Mouse (Mus musculus) forebrain, embryonic 11.5 days (tissue): ENCODE results near the gene Gm29582. TPM values are rescaled to one million over a fixed set of nuclear protein-coding genes. Genes with fewer than 3 reads are reported as not detected.
"Not testable (repeated sequence)": the region's sequence is repeated elsewhere in the genome, so short reads cannot be mapped to it uniquely, and the experiment has no call there.

Experiments
- ATAC-seq: fragments of 200-750 bp; cut with Nextera tagmentation; replicated peaks from 2 replicates; pipeline ENCODE4 v1.8.0; 2017; ENCODE audit warnings: moderate TSS enrichment; ENCODE audit not compliant: low FRiP score
- DNase-seq: peaks from one replicate; pipeline ENCODE4 v3.0.0-alpha.2; 2017; ENCODE audit warnings: low spot score
- H3K27ac ChIP-seq: fragments of 300-500 bp; sonication (generic); 2 replicates; pipeline ENCODE4 v1.5.1; 2014; ENCODE audit warnings: low read depth, low read length
- H3K27me3 ChIP-seq: fragments of 300-500 bp; sonication (generic); 2 replicates; pipeline ENCODE4 v1.6.1; 2014; ENCODE audit warnings: mild to moderate bottlenecking, low read length, mixed read lengths; ENCODE audit not compliant: control insufficient read depth, insufficient read depth
- H3K36me3 ChIP-seq: fragments of 300-500 bp; sonication (generic); 2 replicates; pipeline ENCODE4 v1.6.1; 2014; ENCODE audit warnings: mild to moderate bottlenecking, low read length, moderate library complexity, mixed read lengths; ENCODE audit not compliant: control insufficient read depth, insufficient read depth
- H3K4me1 ChIP-seq: fragments of 300-500 bp; sonication (generic); replicated peaks from 2 replicates; pipeline ENCODE4 v1.6.1; 2014; ENCODE audit warnings: low read length, mixed read lengths; ENCODE audit not compliant: control insufficient read depth, insufficient read depth
- H3K4me2 ChIP-seq: fragments of 300-500 bp; sonication (generic); 2 replicates; pipeline ENCODE4 v1.6.1; 2014; ENCODE audit warnings: low read depth, mild to moderate bottlenecking, low read length, moderate library complexity, mixed read lengths; ENCODE audit not compliant: severe bottlenecking
- H3K4me3 ChIP-seq: fragments of 300-500 bp; sonication (generic); 2 replicates; pipeline ENCODE4 v1.5.1; 2014; ENCODE audit warnings: low read depth, low read length
- H3K9ac ChIP-seq: fragments of 300-500 bp; sonication (generic); 2 replicates; pipeline ENCODE4 v1.6.1; 2014; ENCODE audit warnings: low read length
- H3K9me3 ChIP-seq: fragments of 300-500 bp; sonication (generic); 2 replicates; pipeline ENCODE4 v1.6.1; 2016; ENCODE audit warnings: low read length, mixed read lengths; ENCODE audit not compliant: control insufficient read depth
- WGBS: fragments of 180-500 bp; shearing (Covaris S2); extraction: QIAGEN DNeasy Blood & Tissue Kit; methylation state at CpG from one replicate; pipeline ENCODE4 v1.1.7; 2014; 5-methylcytosine and 5-hydroxymethylcytosine counted together
- polyA plus RNA-seq: library from polyadenylated mRNA; unstranded; fragments of >200 nt; fragmentation: Nextera tagmentation; extraction: Ambion mirVana; gene quantifications from 2 replicates; pipeline ENCODE4 v1.2.1, GENCODE M21; 2014

Gene Gm29582
- not detected in 2 replicates for polyA plus RNA-seq

GRCm38 (mm10) chrY:30738461-30738860 is at the start of gene Gm29582:
Gene Gm29582 (minus strand): TSS chrY:30738561.
- not testable (repeated sequence) for H3K4me1 ChIP-seq, ATAC-seq, H3K4me3 ChIP-seq, H3K27me3 ChIP-seq, H3K4me2 ChIP-seq, DNase-seq, H3K36me3 ChIP-seq, H3K9ac ChIP-seq, H3K27ac ChIP-seq, H3K9me3 ChIP-seq
- no CpG with 5 or more reads among the region's 8 CpGs for WGBS
